In genomic region chr11:87578249-87578962, GRCm38 (mm10) we compare ENCODE assay signal across 8 mouse cellular contexts. TPM values are rescaled to one million over a fixed set of nuclear protein-coding genes. Genes with fewer than 3 reads are reported as not detected.
DNase-seq lines count a peak whose midpoint lies in the region; ATAC-seq and TF ChIP-seq lines count a peak whose summit lies in the region.

No protein-coding gene starts in this region.

- H3K27me3 ChIP-seq in forebrain, embryonic 10.5 days (ENCODE audit: poor library complexity, severe bottlenecking) = peaks cover 36% of the 10 kb centered on the region
- no peaks in the 10 kb centered on the region for H3K27me3 ChIP-seq in heart, embryonic 15.5 days
- no peaks in the 10 kb centered on the region for H3K27me3 ChIP-seq in liver, embryonic 16.5 days (ENCODE audit: control insufficient read depth, insufficient read depth, low read depth, low read length)
- 0 out of 2 replicates have a peak, but pooled peaks cover 7% of the 10 kb centered on the region for H3K27me3 ChIP-seq in neural tube, embryonic 12.5 days (replicated peaks)
- no peaks in the 10 kb centered on the region for H3K27me3 ChIP-seq in stomach, postnatal 0 days (ENCODE audit: control insufficient read depth, insufficient read depth, low read length)

- no peak; the same call in 1 of the 2 replicates for TF ChIP-seq CTCF in stomach, postnatal 0 days (IDR thresholded peaks at IDR 0.05; ENCODE audit: low read depth)

- peak; percentile 65 for ATAC-seq in heart, embryonic 15.5 days (replicated peaks; ENCODE audit: insufficient number of reproducible peaks, insufficient read depth, low FRiP score, low read depth)
- ATAC-seq in liver, embryonic 16.5 days (ENCODE audit: low read depth) = peak; percentile 83
- peak; percentile 77 for ATAC-seq in neural tube, embryonic 12.5 days (ENCODE audit: low FRiP score, low read depth)
- peak; percentile 71 for ATAC-seq in stomach, postnatal 0 days (ENCODE audit: low FRiP score, low TSS enrichment)

- peak overlapping the region; percentile 91 for H3K4me2 ChIP-seq in heart, embryonic 15.5 days
- H3K4me2 ChIP-seq in liver, embryonic 16.5 days (ENCODE audit: low read depth, low read length) = peak overlapping the region; percentile 84
- H3K4me2 ChIP-seq in neural tube, embryonic 12.5 days (replicated peaks) = peak overlapping the region; percentile 96
- peak overlapping the region; percentile 75 for H3K4me2 ChIP-seq in stomach, postnatal 0 days (replicated peaks; ENCODE audit: low read depth)

- peak overlapping the region; percentile 74 for H3K4me3 ChIP-seq in forebrain, embryonic 10.5 days
- H3K4me3 ChIP-seq in heart, embryonic 15.5 days = peak overlapping the region; percentile 59
- peak overlapping the region; percentile 57 for H3K4me3 ChIP-seq in liver, embryonic 16.5 days (ENCODE audit: low read depth, low read length)
- peak overlapping the region; percentile 55 for H3K4me3 ChIP-seq in neural tube, embryonic 12.5 days
- peak overlapping the region; percentile 47 for H3K4me3 ChIP-seq in stomach, postnatal 0 days (ENCODE audit: low read depth, low read length)

- H3K4me1 ChIP-seq in forebrain, embryonic 10.5 days = peaks cover 43% of the 10 kb centered on the region
- peaks cover 42% of the 10 kb centered on the region for H3K4me1 ChIP-seq in heart, embryonic 15.5 days (replicated peaks)
- H3K4me1 ChIP-seq in liver, embryonic 16.5 days (ENCODE audit: control insufficient read depth, low read depth, low read length) = peaks cover 16% of the 10 kb centered on the region
- H3K4me1 ChIP-seq in neural tube, embryonic 12.5 days = peaks cover 15% of the 10 kb centered on the region
- H3K4me1 ChIP-seq in stomach, postnatal 0 days (replicated peaks; ENCODE audit: control insufficient read depth, insufficient read depth) = peaks cover 3% of the 10 kb centered on the region; the same call in 1 of the 2 replicates

- H3K9me3 ChIP-seq in forebrain, embryonic 10.5 days = no peaks in the 10 kb centered on the region
- H3K9me3 ChIP-seq in heart, embryonic 15.5 days (replicated peaks) = no peaks in the 10 kb centered on the region
- H3K9me3 ChIP-seq in liver, embryonic 16.5 days (replicated peaks; ENCODE audit: control insufficient read depth, low read length) = no peaks in the 10 kb centered on the region
- no peaks in the 10 kb centered on the region for H3K9me3 ChIP-seq in neural tube, embryonic 12.5 days
- no peaks in the 10 kb centered on the region for H3K9me3 ChIP-seq in stomach, postnatal 0 days (ENCODE audit: control insufficient read depth, low read length)

- whole genome bisulfite sequencing in forebrain, embryonic 10.5 days = under 1% methylated on average over 40 of the region's 40 CpGs
- WGBS in heart, embryonic 15.5 days = under 1% methylated on average over 40 of the region's 40 CpGs
- under 1% methylated on average over 40 of the region's 40 CpGs for WGBS in liver, embryonic 16.5 days (ENCODE audit: insufficient replicate concordance)
- WGBS in neural tube, embryonic 12.5 days = under 1% methylated on average over 40 of the region's 40 CpGs
- WGBS in stomach, postnatal 0 days = 2% methylated on average over 39 of the region's 40 CpGs

- H3K36me3 ChIP-seq in forebrain, embryonic 10.5 days (replicated peaks) = no peaks in the 10 kb centered on the region
- H3K36me3 ChIP-seq in heart, embryonic 15.5 days = no peaks in the 10 kb centered on the region
- H3K36me3 ChIP-seq in liver, embryonic 16.5 days (ENCODE audit: control insufficient read depth, insufficient read depth) = no peaks in the 10 kb centered on the region
- no peaks in the 10 kb centered on the region for H3K36me3 ChIP-seq in neural tube, embryonic 12.5 days
- no peaks in the 10 kb centered on the region for H3K36me3 ChIP-seq in stomach, postnatal 0 days (ENCODE audit: control insufficient read depth, insufficient read depth, low read length)

- DNase-seq in CD8-positive naive resting alpha-beta T cell, adult 2 months (ENCODE audit: low read depth in 2 of 2, low spot score in 2 of 2) = peak; percentile 32 to 46
- peak; percentile 46 for DNase-seq in c-Kit-positive CD71-positive TER-119-positive erythroid progenitor cells, embryonic 14.5 days (ENCODE audit: low spot score)
- peak; percentile 73 for DNase-seq in forebrain, embryonic 10.5 days (ENCODE audit: extremely low spot score, low spot score)
- peak; percentile 88 for DNase-seq in kidney, postnatal 10 days
- peak; percentile 83 for DNase-seq in stomach, postnatal 0 days (ENCODE audit: low spot score)

- peak overlapping the region; percentile 64 for H3K9ac ChIP-seq in heart, embryonic 15.5 days
- peak overlapping the region; percentile 51 for H3K9ac ChIP-seq in liver, embryonic 16.5 days (ENCODE audit: low read depth, low read length)
- peak overlapping the region; percentile 78 for H3K9ac ChIP-seq in neural tube, embryonic 12.5 days
- peak overlapping the region; percentile 59 for H3K9ac ChIP-seq in stomach, postnatal 0 days (ENCODE audit: low read length)

- H3K27ac ChIP-seq in forebrain, embryonic 10.5 days = peak overlapping the region; percentile 79
- H3K27ac ChIP-seq in heart, embryonic 15.5 days = peak overlapping the region; percentile 77
- H3K27ac ChIP-seq in liver, embryonic 16.5 days (ENCODE audit: low read length) = no peak overlapping the region
- H3K27ac ChIP-seq in neural tube, embryonic 12.5 days = no peak overlapping the region
- peak overlapping the region; percentile 82 for H3K27ac ChIP-seq in stomach, postnatal 0 days (replicated peaks)

- no peak for TF ChIP-seq EP300 in stomach, postnatal 0 days (optimal IDR thresholded peaks at IDR 0.05)

RNA-seq across cellular contexts. Expression of gene Sept4, which starts 9.7 kb away (rescaled TPM):
- 7.6 and 8.1 TPM in 2 replicates for polyA plus RNA-seq in forebrain, embryonic 10.5 days (2016; fragmentation: Nextera tagmentation; extraction: Ambion mirVana)
- 23.8 and 25.6 TPM in 2 replicates for polyA plus RNA-seq in heart, embryonic 15.5 days (2015; fragmentation: Nextera tagmentation; extraction: Ambion mirVana)
- 11.6 and 12.0 TPM in 2 replicates for polyA plus RNA-seq in liver, embryonic 16.5 days (2015; fragmentation: Nextera tagmentation; extraction: Ambion mirVana)
- 13.1 and 15.9 TPM in 2 replicates for polyA plus RNA-seq in neural tube, embryonic 12.5 days (2016; fragmentation: Nextera tagmentation; extraction: Ambion mirVana)
- polyA plus RNA-seq in stomach, postnatal 0 days (2015; fragmentation: Nextera tagmentation; extraction: Ambion mirVana) = 25.5 and 26.3 TPM in 2 replicates

RNA-seq across cellular contexts. Expression of gene Gm11492, which starts 12.0 kb away (rescaled TPM):
- not detected in 2 replicates for polyA plus RNA-seq in forebrain, embryonic 10.5 days (2016; fragmentation: Nextera tagmentation; extraction: Ambion mirVana)
- not detected in 2 replicates for polyA plus RNA-seq in heart, embryonic 15.5 days (2015; fragmentation: Nextera tagmentation; extraction: Ambion mirVana)
- not detected in 2 replicates for polyA plus RNA-seq in liver, embryonic 16.5 days (2015; fragmentation: Nextera tagmentation; extraction: Ambion mirVana)
- polyA plus RNA-seq in neural tube, embryonic 12.5 days (2016; fragmentation: Nextera tagmentation; extraction: Ambion mirVana) = not detected in 2 replicates
- polyA plus RNA-seq in stomach, postnatal 0 days (2015; fragmentation: Nextera tagmentation; extraction: Ambion mirVana) = not detected in 2 replicates

RNA-seq across cellular contexts. Expression of gene Mtmr4, which starts 13.6 kb away (rescaled TPM):
- polyA plus RNA-seq in forebrain, embryonic 10.5 days (2016; fragmentation: Nextera tagmentation; extraction: Ambion mirVana) = 62.4 and 66.2 TPM in 2 replicates
- polyA plus RNA-seq in heart, embryonic 15.5 days (2015; fragmentation: Nextera tagmentation; extraction: Ambion mirVana) = 13.1 and 18.4 TPM in 2 replicates
- 10.1 and 10.5 TPM in 2 replicates for polyA plus RNA-seq in liver, embryonic 16.5 days (2015; fragmentation: Nextera tagmentation; extraction: Ambion mirVana)
- 74.0 and 77.4 TPM in 2 replicates for polyA plus RNA-seq in neural tube, embryonic 12.5 days (2016; fragmentation: Nextera tagmentation; extraction: Ambion mirVana)
- polyA plus RNA-seq in stomach, postnatal 0 days (2015; fragmentation: Nextera tagmentation; extraction: Ambion mirVana) = 9.4 and 11.5 TPM in 2 replicates

RNA-seq across cellular contexts. Expression of gene Hsf5, which starts 38.6 kb away (rescaled TPM):
- 0.31 and 0.38 TPM in 2 replicates for polyA plus RNA-seq in forebrain, embryonic 10.5 days (2016; fragmentation: Nextera tagmentation; extraction: Ambion mirVana)
- polyA plus RNA-seq in heart, embryonic 15.5 days (2015; fragmentation: Nextera tagmentation; extraction: Ambion mirVana) = 0.08 and 0.09 TPM in 2 replicates
- 0.06 TPM in 1 of 2 replicates, not detected in the other for polyA plus RNA-seq in liver, embryonic 16.5 days (2015; fragmentation: Nextera tagmentation; extraction: Ambion mirVana)
- 0.41 and 0.49 TPM in 2 replicates for polyA plus RNA-seq in neural tube, embryonic 12.5 days (2016; fragmentation: Nextera tagmentation; extraction: Ambion mirVana)
- polyA plus RNA-seq in stomach, postnatal 0 days (2015; fragmentation: Nextera tagmentation; extraction: Ambion mirVana) = 0.12 TPM in 1 of 2 replicates, not detected in the other

Comparison
In these comparisons a context has a peak if more than half of its experiments do, and no peak if none do; other contexts are left out.
1. H3K27ac ChIP-seq: peak in forebrain, embryonic 10.5 days (single experiment), heart, embryonic 15.5 days (single experiment) and stomach, postnatal 0 days (single experiment); none in liver, embryonic 16.5 days (single experiment) and neural tube, embryonic 12.5 days (single experiment).
2. Peak in every context shown above with its lines, with median percentiles within 50 percentile points of each other: DNase-seq, H3K4me3 ChIP-seq, ATAC-seq, H3K4me2 ChIP-seq and H3K9ac ChIP-seq.